Mouse (Mus musculus): ENCODE results near the gene Neo1. TPM values are rescaled to one million over a fixed set of nuclear protein-coding genes. Genes with fewer than 3 reads are reported as not detected.

Gene Neo1
- polyA plus RNA-seq (2016; fragmentation: Nextera tagmentation; extraction: Ambion mirVana): 28.6 and 31.0 TPM in 2 replicates

GRCm38 (mm10) chr9:59036159-59036731 is at the start of gene Neo1:
Neo1 (minus strand) TSS chr9:59036441.
- DNase-seq (ENCODE audit: low spot score): peak; percentile 92
- H3K27me3 ChIP-seq (ENCODE audit: insufficient read depth, poor library complexity, severe bottlenecking): no peaks in the 10 kb centered on the region
- no peaks in the 10 kb centered on the region for H3K9me3 ChIP-seq
- H3K4me1 ChIP-seq: peaks cover 24% of the 10 kb centered on the region
- no peaks in the 10 kb centered on the region for H3K36me3 ChIP-seq
- whole genome bisulfite sequencing: under 1% methylated on average over 68 of the region's 86 CpGs
- peak within 1 kb of the TSS; percentile 99 for H3K27ac ChIP-seq
- H3K4me3 ChIP-seq: peak within 1 kb of the TSS; percentile 95

GRCm38 (mm10) chr9:59075632-59076031 is 39.4 kb upstream of the Neo1 start:
- no peak overlapping the region for H3K4me3 ChIP-seq
- H3K4me1 ChIP-seq: peaks cover 28% of the 10 kb centered on the region
- no peak for DNase-seq (ENCODE audit: low spot score)
- no peak overlapping the region for H3K27ac ChIP-seq
- H3K27me3 ChIP-seq (ENCODE audit: insufficient read depth, poor library complexity, severe bottlenecking): no peaks in the 10 kb centered on the region
- H3K9me3 ChIP-seq: no peaks in the 10 kb centered on the region
- no peaks in the 10 kb centered on the region for H3K36me3 ChIP-seq
- 89% methylated on average over 4 of the region's 4 CpGs for WGBS

GRCm38 (mm10) chr9:59073887-59074286 is 37.6 kb upstream of the Neo1 start:
- H3K4me1 ChIP-seq: peaks cover 29% of the 10 kb centered on the region
- no peak overlapping the region for H3K4me3 ChIP-seq
- WGBS: 83% methylated on average over 4 of the region's 4 CpGs
- H3K9me3 ChIP-seq: no peaks in the 10 kb centered on the region
- no peak for DNase-seq (ENCODE audit: low spot score)
- H3K27ac ChIP-seq: no peak overlapping the region
- H3K36me3 ChIP-seq: no peaks in the 10 kb centered on the region
- no peaks in the 10 kb centered on the region for H3K27me3 ChIP-seq (ENCODE audit: insufficient read depth, poor library complexity, severe bottlenecking)

GRCm38 (mm10) chr9:59072076-59072777 is 36.0 kb upstream of the Neo1 start:
- Histone ChIP-seq H3K4me3 (peak overlapping the region; percentile 29; the same call in 1 of the 2 replicates), H3K9me3 (no peaks in the 10 kb centered on the region), H3K36me3 (no peaks in the 10 kb centered on the region), H3K27ac (peak overlapping the region; percentile 76), H3K4me1 (peaks cover 30% of the 10 kb centered on the region), H3K27me3 (ENCODE audit: insufficient read depth, poor library complexity, severe bottlenecking) (no peaks in the 10 kb centered on the region)
- 51% methylated on average over 14 of the region's 14 CpGs for WGBS
- no peak for DNase-seq (ENCODE audit: low spot score)

- no peak for DNase-seq (ENCODE audit: low spot score)
- WGBS: 61% methylated on average over 7 of the region's 7 CpGs
- Histone ChIP-seq H3K36me3 (no peaks in the 10 kb centered on the region), H3K27me3 (ENCODE audit: insufficient read depth, poor library complexity, severe bottlenecking) (no peaks in the 10 kb centered on the region), H3K27ac (peak overlapping the region; percentile 76), H3K4me1 (peaks cover 39% of the 10 kb centered on the region), H3K4me3 (no peak overlapping the region), H3K9me3 (no peaks in the 10 kb centered on the region)
These were observed 35.2 kb upstream of the Neo1 start for GRCm38 (mm10) chr9:59071220-59071977.

GRCm38 (mm10) chr9:59070216-59070615 is 34.0 kb upstream of the Neo1 start:
- Histone ChIP-seq H3K9me3 (no peaks in the 10 kb centered on the region), H3K27ac (no peak overlapping the region), H3K4me3 (no peak overlapping the region), H3K36me3 (no peaks in the 10 kb centered on the region), H3K4me1 (peaks cover 49% of the 10 kb centered on the region), H3K27me3 (ENCODE audit: insufficient read depth, poor library complexity, severe bottlenecking) (no peaks in the 10 kb centered on the region)
- 82% methylated on average over 4 of the region's 4 CpGs for WGBS
- DNase-seq (ENCODE audit: low spot score): no peak

GRCm38 (mm10) chr9:59065616-59066301 is 29.5 kb upstream of the Neo1 start:
- DNase-seq (ENCODE audit: low spot score): no peak
- Histone ChIP-seq H3K4me3 (no peak overlapping the region), H3K4me1 (peaks cover 43% of the 10 kb centered on the region), H3K27ac (peak overlapping the region; percentile 70), H3K9me3 (no peaks in the 10 kb centered on the region), H3K27me3 (ENCODE audit: insufficient read depth, poor library complexity, severe bottlenecking) (no peaks in the 10 kb centered on the region), H3K36me3 (no peaks in the 10 kb centered on the region)
- whole genome bisulfite sequencing: 31% methylated on average over 6 of the region's 6 CpGs

- peak overlapping the region; percentile 87 for H3K27ac ChIP-seq
These were observed 26.2 kb upstream of the Neo1 start for GRCm38 (mm10) chr9:59062409-59062808.

GRCm38 (mm10) chr9:59060026-59060605 is 23.9 kb upstream of the Neo1 start:
- Histone ChIP-seq H3K36me3 (no peaks in the 10 kb centered on the region), H3K4me1 (peaks cover 22% of the 10 kb centered on the region), H3K4me3 (no peak overlapping the region), H3K9me3 (no peaks in the 10 kb centered on the region), H3K27me3 (ENCODE audit: insufficient read depth, poor library complexity, severe bottlenecking) (no peaks in the 10 kb centered on the region), H3K27ac (no peak overlapping the region)
- 77% methylated on average over 9 of the region's 9 CpGs for WGBS
- DNase-seq (ENCODE audit: low spot score): no peak

More at GRCm38 (mm10) chr9:59062409-59062808, 26.2 kb upstream of the Neo1 start:
- no peak overlapping the region for H3K4me3 ChIP-seq
- DNase-seq (ENCODE audit: low spot score): peak; percentile 77
- no peaks in the 10 kb centered on the region for H3K36me3 ChIP-seq
- no peaks in the 10 kb centered on the region for H3K27me3 ChIP-seq (ENCODE audit: insufficient read depth, poor library complexity, severe bottlenecking)
- no peaks in the 10 kb centered on the region for H3K9me3 ChIP-seq
- peaks cover 43% of the 10 kb centered on the region for H3K4me1 ChIP-seq
- WGBS: 37% methylated on average over 4 of the region's 4 CpGs

- DNase-seq (ENCODE audit: low spot score): no peak
- 88% methylated on average over 6 of the region's 6 CpGs for WGBS
- Histone ChIP-seq H3K9me3 (no peaks in the 10 kb centered on the region), H3K4me1 (peaks cover 15% of the 10 kb centered on the region), H3K27ac (no peak overlapping the region), H3K4me3 (no peak overlapping the region), H3K36me3 (no peaks in the 10 kb centered on the region), H3K27me3 (ENCODE audit: insufficient read depth, poor library complexity, severe bottlenecking) (no peaks in the 10 kb centered on the region)
These were observed 22.9 kb upstream of the Neo1 start for GRCm38 (mm10) chr9:59059158-59059557.

- H3K36me3 ChIP-seq: no peaks in the 10 kb centered on the region
- no peak overlapping the region for H3K27ac ChIP-seq
- H3K9me3 ChIP-seq: no peaks in the 10 kb centered on the region
- no peak overlapping the region for H3K4me3 ChIP-seq
- peaks cover 20% of the 10 kb centered on the region for H3K4me1 ChIP-seq
- WGBS: 72% methylated on average over 6 of the region's 6 CpGs
- no peak for DNase-seq (ENCODE audit: low spot score)
- no peaks in the 10 kb centered on the region for H3K27me3 ChIP-seq (ENCODE audit: insufficient read depth, poor library complexity, severe bottlenecking)
These were observed 21.8 kb upstream of the Neo1 start for GRCm38 (mm10) chr9:59058060-59058459.

- H3K36me3 ChIP-seq: no peaks in the 10 kb centered on the region
- H3K4me1 ChIP-seq: peaks cover 7% of the 10 kb centered on the region; the same call in 1 of the 2 replicates
- 81% methylated on average over 8 of the region's 8 CpGs for WGBS
- no peaks in the 10 kb centered on the region for H3K9me3 ChIP-seq
- DNase-seq (ENCODE audit: low spot score): no peak
- H3K27me3 ChIP-seq (ENCODE audit: insufficient read depth, poor library complexity, severe bottlenecking): no peaks in the 10 kb centered on the region
- no peak overlapping the region for H3K27ac ChIP-seq
- no peak overlapping the region for H3K4me3 ChIP-seq
These were observed 20.0 kb upstream of the Neo1 start for GRCm38 (mm10) chr9:59056281-59056680.
